Comparison of ENCODE assay signal across 35 mouse cellular contexts in the genomic region with DNA sequence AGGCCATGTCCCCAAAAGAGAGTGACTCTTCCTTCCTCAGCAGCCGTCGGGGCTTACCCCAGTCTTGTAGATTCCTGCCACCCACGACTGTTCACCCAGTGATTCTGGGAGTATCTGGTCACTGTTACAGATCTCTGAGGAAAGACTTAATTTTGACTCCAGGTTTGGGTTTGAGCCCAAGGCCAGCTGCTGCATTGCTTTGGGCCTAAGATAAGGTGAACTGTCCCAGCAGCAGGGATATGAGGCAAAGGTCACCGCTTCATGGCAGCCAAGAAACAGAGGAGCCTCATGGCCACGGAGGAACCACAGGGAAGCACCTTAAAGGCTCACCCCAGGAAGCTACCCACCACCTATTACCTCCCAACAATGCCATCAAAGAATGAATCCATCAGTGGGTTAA. TPM values are rescaled to one million over a fixed set of nuclear protein-coding genes. Genes with fewer than 3 reads are reported as not detected.
A peak's percentile ranks its signal among the peaks of the same experiment; 100 is the strongest.
DNase-seq lines count a peak whose midpoint lies in the region; ATAC-seq and TF ChIP-seq lines count a peak whose summit lies in the region.
"Had no signal": no experiment of that assay in that cellular context is flagged by ENCODE, and none has a peak within 500 bp of the region (broad histone marks: within the 10 kb centered on the region; RNA-seq: fewer than 3 reads in every experiment).

No protein-coding gene starts in this region.

- peaks cover 15% of the 10 kb centered on the region for H3K27me3 ChIP-seq in heart, embryonic 12.5 days (replicated peaks)
- no peaks in the 10 kb centered on the region for H3K27me3 ChIP-seq in thymus, adult 2 months (ENCODE audit: control insufficient read depth, insufficient read depth, low read length)
- no peaks in the 10 kb centered on the region for H3K27me3 ChIP-seq in midbrain, embryonic 16.5 days (ENCODE audit: control insufficient read depth, insufficient read depth, low read depth, low read length)
- H3K27me3 ChIP-seq: embryonic facial prominence, embryonic 13.5 days; forebrain, embryonic 12.5 days; forebrain, embryonic 15.5 days; hindbrain, embryonic 12.5 days; hindbrain, embryonic 15.5 days; Patski had no signal

- no peak for TF ChIP-seq POLR2A in thymus, adult 2 months (IDR thresholded peaks at IDR 0.05; ENCODE audit: control insufficient read depth, extremely low read depth, insufficient read depth, low read length, poor library complexity)

- no peak overlapping the region for H3K4me2 ChIP-seq in heart, embryonic 12.5 days
- H3K4me2 ChIP-seq in midbrain, embryonic 16.5 days (ENCODE audit: low read length), result no peak overlapping the region
- H3K4me2 ChIP-seq: embryonic facial prominence, embryonic 13.5 days; forebrain, embryonic 12.5 days; forebrain, embryonic 15.5 days; hindbrain, embryonic 12.5 days; hindbrain, embryonic 15.5 days had no signal

- ATAC-seq in heart, embryonic 12.5 days (ENCODE audit: insufficient number of reproducible peaks, low FRiP score), result no peak
- no peak for ATAC-seq in midbrain, embryonic 16.5 days
- ATAC-seq: forebrain, embryonic 15.5 days; intestine, postnatal 0 days; Patski had no signal

- no peak overlapping the region for H3K27ac ChIP-seq in heart, embryonic 12.5 days (ENCODE audit: poor library complexity, severe bottlenecking)
- H3K27ac ChIP-seq in thymus, adult 2 months (ENCODE audit: control insufficient read depth, insufficient read depth, low read length), result peak overlapping the region; percentile 52
- no peak overlapping the region for H3K27ac ChIP-seq in midbrain, embryonic 16.5 days (ENCODE audit: low read length)
- H3K27ac ChIP-seq: embryonic facial prominence, embryonic 10.5 days; embryonic facial prominence, embryonic 13.5 days; forebrain, embryonic 12.5 days; forebrain, embryonic 15.5 days; heart, adult 2 months; heart, embryonic 10.5 days; hindbrain, embryonic 12.5 days; hindbrain, embryonic 15.5 days had no signal

- no peak overlapping the region for H3K4me3 ChIP-seq in heart, embryonic 12.5 days
- no peak overlapping the region for H3K4me3 ChIP-seq in thymus, adult 2 months (ENCODE audit: control insufficient read depth, insufficient read depth, low read length)
- H3K4me3 ChIP-seq in midbrain, embryonic 16.5 days (ENCODE audit: low read depth, low read length), result no peak overlapping the region
- H3K4me3 ChIP-seq: embryonic facial prominence, embryonic 10.5 days; embryonic facial prominence, embryonic 13.5 days; erythroblast, embryonic 14.5 days; forebrain, embryonic 12.5 days; forebrain, embryonic 15.5 days; heart, adult 2 months; heart, embryonic 10.5 days; hindbrain, embryonic 12.5 days; hindbrain, embryonic 15.5 days had no signal

- no peak for TF ChIP-seq CTCF in thymus, adult 2 months (IDR thresholded peaks at IDR 0.05; ENCODE audit: borderline replicate concordance, control insufficient read depth, extremely low read depth, insufficient read depth, low read length, poor library complexity)

- 84% methylated on average over 5 of the region's 5 CpGs for WGBS in heart, embryonic 12.5 days
- 86% methylated on average over 5 of the region's 5 CpGs for WGBS in thymus, adult 2 months
- 85% methylated on average over 5 of the region's 5 CpGs for WGBS in midbrain, embryonic 16.5 days

- DNase-seq in adrenal gland, adult 2 months, result peak; percentile 47
- DNase-seq in adrenal gland, postnatal 4 days (ENCODE audit: low spot score in 2 of 2), result no peak
- peak; percentile 93 for DNase-seq in heart, adult 11 months
- DNase-seq in thymus, adult 2 months, result no peak
- no peak for DNase-seq in thymus, postnatal 14 days
- DNase-seq: B cell, adult 2 months; cerebellum, adult 11-12 months; cerebellum, adult 8-10 months; cerebellum, postnatal 10 days; cerebellum, postnatal 36 days; embryo, embryonic 11 days; gastrocnemius, postnatal 25 days had no signal

- no peak overlapping the region for H3K9ac ChIP-seq in heart, embryonic 12.5 days
- no peak overlapping the region for H3K9ac ChIP-seq in midbrain, embryonic 16.5 days (ENCODE audit: low read depth, low read length)
- H3K9ac ChIP-seq: embryonic facial prominence, embryonic 13.5 days; forebrain, embryonic 12.5 days; forebrain, embryonic 15.5 days; hindbrain, embryonic 12.5 days; hindbrain, embryonic 15.5 days had no signal

- no peaks in the 10 kb centered on the region for H3K4me1 ChIP-seq in heart, embryonic 12.5 days (replicated peaks)
- peaks cover 38% of the 10 kb centered on the region for H3K4me1 ChIP-seq in thymus, adult 2 months (replicated peaks; ENCODE audit: control insufficient read depth, insufficient read depth, low read length)
- no peaks in the 10 kb centered on the region for H3K4me1 ChIP-seq in midbrain, embryonic 16.5 days (ENCODE audit: control insufficient read depth, insufficient read depth, low read length)
- H3K4me1 ChIP-seq: embryonic facial prominence, embryonic 13.5 days; forebrain, embryonic 12.5 days; forebrain, embryonic 15.5 days; hindbrain, embryonic 12.5 days; hindbrain, embryonic 15.5 days had no signal

- no peaks in the 10 kb centered on the region for H3K9me3 ChIP-seq in heart, embryonic 12.5 days (replicated peaks)
- no peaks in the 10 kb centered on the region for H3K9me3 ChIP-seq in midbrain, embryonic 16.5 days (replicated peaks; ENCODE audit: control insufficient read depth, low read length, poor library complexity, severe bottlenecking)
- H3K9me3 ChIP-seq: embryonic facial prominence, embryonic 10.5 days; embryonic facial prominence, embryonic 13.5 days; forebrain, embryonic 12.5 days; forebrain, embryonic 15.5 days; G1E; heart, embryonic 10.5 days; hindbrain, embryonic 12.5 days; hindbrain, embryonic 15.5 days had no signal

- H3K36me3 ChIP-seq in heart, embryonic 12.5 days, result no peaks in the 10 kb centered on the region
- no peaks in the 10 kb centered on the region for H3K36me3 ChIP-seq in thymus, adult 2 months (ENCODE audit: control insufficient read depth, insufficient read depth, low read length)
- no peaks in the 10 kb centered on the region for H3K36me3 ChIP-seq in midbrain, embryonic 16.5 days (ENCODE audit: control insufficient read depth, insufficient read depth, low read length)
- H3K36me3 ChIP-seq: embryonic facial prominence, embryonic 10.5 days; embryonic facial prominence, embryonic 13.5 days; forebrain, embryonic 12.5 days; forebrain, embryonic 15.5 days; G1E; heart, embryonic 10.5 days; hindbrain, embryonic 12.5 days; hindbrain, embryonic 15.5 days had no signal

RNA-seq across cellular contexts. Expression of gene Zfp957, which starts 9.5 kb away (rescaled TPM):
- not detected for total RNA-seq in adrenal gland, adult 2 months (2021)
- not detected in 2 replicates for polyA plus RNA-seq in adrenal gland, adult 2 months (2012; rRNA removed)
- not detected for total RNA-seq in adrenal gland, postnatal 4 days (2021)
- polyA plus RNA-seq in heart, embryonic 12.5 days (2016; fragmentation: Nextera tagmentation; extraction: Ambion mirVana), result not detected in 2 replicates
- not detected in 2 replicates for polyA plus RNA-seq in thymus, adult 2 months (2012; rRNA removed)
- polyA plus RNA-seq in midbrain, embryonic 16.5 days (2015; fragmentation: Nextera tagmentation; extraction: Ambion mirVana), result not detected in 2 replicates
- total RNA-seq: CH12.LX; G1E; gastrocnemius, adult 8-10 months; gastrocnemius, postnatal 25 days; heart, adult 2 months; heart, postnatal 25 days; hematopoietic stem cell, adult 5-6 weeks had no signal
- polyA plus RNA-seq: cortical plate, adult 2 months; embryonic facial prominence, embryonic 10.5 days; embryonic facial prominence, embryonic 13.5 days; erythroblast, embryonic 14.5 days; forebrain, embryonic 12.5 days; forebrain, embryonic 15.5 days; G1E; gonadal fat pad, adult 2 months; heart, adult 2 months; heart, embryonic 14.5 days; heart, postnatal 0 days; hindbrain, embryonic 15.5 days; intestine, embryonic 14.5 days; intestine, postnatal 0 days had no signal

RNA-seq across cellular contexts. Expression of gene Rgcc, which starts 44.8 kb away (rescaled TPM):
- total RNA-seq in adrenal gland, adult 2 months (2021), result 100 to 1,000 TPM; 131 to 254 TPM
- polyA plus RNA-seq in adrenal gland, adult 2 months (2012; rRNA removed), result 1,050 and 1,217 TPM in 2 replicates
- total RNA-seq in adrenal gland, postnatal 4 days (2021), result 10 to 100 TPM; 72.3 to 97.8 TPM
- polyA plus RNA-seq in heart, embryonic 12.5 days (2016; fragmentation: Nextera tagmentation; extraction: Ambion mirVana), result 9.3 and 11.6 TPM in 2 replicates
- 880 and 889 TPM in 2 replicates for polyA plus RNA-seq in thymus, adult 2 months (2012; rRNA removed)
- polyA plus RNA-seq in midbrain, embryonic 16.5 days (2015; fragmentation: Nextera tagmentation; extraction: Ambion mirVana), result 26.3 and 36.4 TPM in 2 replicates
- total RNA-seq: G1E had no signal
- polyA plus RNA-seq: G1E had no signal

Comparison
In these comparisons a context has a peak if more than half of its experiments do, and no peak if none do; other contexts are left out.
1. DNase-seq: peak in adrenal gland, adult 2 months (single experiment) and heart, adult 11 months (single experiment); none in adrenal gland, postnatal 4 days (0 of 2), thymus, adult 2 months (single experiment) and thymus, postnatal 14 days (single experiment).
2. RNA of gene Rgcc, which starts 44.8 kb away (polyA plus RNA-seq): 1,050 to 1,217 TPM in adrenal gland, adult 2 months and 880 to 889 TPM in thymus, adult 2 months; 26.3 to 36.4 TPM in midbrain, embryonic 16.5 days and 9.3 to 11.6 TPM in heart, embryonic 12.5 days; every median in the first group is over 10 times any median in the second.